Mouse (Mus musculus): Measurements from ENCODE around the gene Kat2b. TPM values are rescaled to one million over a fixed set of nuclear protein-coding genes. Genes with fewer than 3 reads are reported as not detected.

Kat2b gene
- total and polyA plus RNA-seq, 2 experiments from 2014 or later: 2.4 to 20.9 TPM

- H3K9ac ChIP-seq: no peak overlapping the region
Observed at GRCm38 (mm10) chr17:53542536-53542935, 24.1 kb upstream of the Kat2b start.

DNA sequence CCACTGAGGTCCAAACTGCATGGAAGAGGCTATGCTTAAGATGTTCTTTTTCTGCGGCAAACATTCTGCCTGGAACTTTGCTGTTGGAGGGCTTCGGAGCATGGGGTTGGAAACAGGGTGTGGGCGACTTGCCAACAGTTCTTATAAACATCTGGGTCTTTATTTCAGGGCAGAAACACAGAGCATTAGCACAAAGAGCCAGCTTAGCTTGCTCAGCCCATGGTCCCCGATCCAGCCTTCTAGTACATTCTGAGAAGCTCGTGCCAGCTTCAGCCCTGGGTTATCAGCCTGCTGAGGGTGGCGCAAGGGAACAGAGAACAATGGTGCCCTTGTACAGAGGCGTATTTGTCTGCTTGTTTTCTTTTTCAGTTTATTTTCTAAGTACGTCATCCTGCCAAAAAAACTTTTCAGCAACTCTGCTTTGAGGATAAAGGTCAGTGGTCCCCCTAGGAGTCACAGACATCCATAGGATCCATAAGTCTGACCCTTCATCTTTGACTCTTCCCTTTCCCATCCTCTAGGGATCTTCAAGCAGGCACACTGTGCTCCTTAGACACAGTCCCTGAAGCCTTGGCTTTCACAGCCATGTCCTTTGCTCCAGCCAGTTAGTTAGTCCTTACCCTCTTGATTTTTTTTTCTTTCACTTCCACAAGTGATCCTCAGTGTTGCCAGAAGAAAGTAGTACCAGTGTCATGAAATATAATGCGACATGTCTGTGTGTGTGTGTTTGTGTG is 22.9 kb upstream of the Kat2b start:
- H3K4me2 ChIP-seq (ENCODE audit: low read depth): no peak overlapping the region
- H3K27ac ChIP-seq (ENCODE audit: low read depth, low read length): no peak overlapping the region; the same call in 1 of the 2 replicates
- H3K4me3 ChIP-seq (ENCODE audit: low read depth, low read length): no peak overlapping the region
- no peaks in the 10 kb centered on the region for H3K4me1 ChIP-seq (ENCODE audit: insufficient read depth)
- DNase-seq: peak; percentile 36
- no peaks in the 10 kb centered on the region for H3K27me3 ChIP-seq (ENCODE audit: insufficient read depth, low read length)
- no peak overlapping the region for H3K9ac ChIP-seq
- WGBS: 41% methylated on average over 9 of the region's 9 CpGs
- H3K36me3 ChIP-seq (ENCODE audit: insufficient read depth): no peaks in the 10 kb centered on the region
- no peak for TF ChIP-seq CTCF (IDR thresholded peaks at IDR 0.05; ENCODE audit: low read depth)
- ATAC-seq: peak; percentile 88
- H3K9me3 ChIP-seq (ENCODE audit: low read length): no peaks in the 10 kb centered on the region

More at GRCm38 (mm10) chr17:53542536-53542935, 24.1 kb upstream of the Kat2b start:
- TF ChIP-seq CTCF (IDR thresholded peaks at IDR 0.05; ENCODE audit: low read depth): no peak
- Histone ChIP-seq H3K27ac (ENCODE audit: low read depth, low read length) (no peak overlapping the region), H3K36me3 (ENCODE audit: insufficient read depth) (no peaks in the 10 kb centered on the region), H3K27me3 (ENCODE audit: insufficient read depth, low read length) (no peaks in the 10 kb centered on the region), H3K4me1 (ENCODE audit: insufficient read depth) (no peaks in the 10 kb centered on the region), H3K9me3 (ENCODE audit: low read length) (no peaks in the 10 kb centered on the region), H3K4me3 (ENCODE audit: low read depth, low read length) (no peak overlapping the region), H3K4me2 (ENCODE audit: low read depth) (no peak overlapping the region)
- no peak for ATAC-seq
- 92% methylated on average over 4 of the region's 4 CpGs for WGBS
- DNase-seq: no peak

GRCm38 (mm10) chr17:53551306-53552299 is 15.1 kb upstream of the Kat2b start:
- no peak overlapping the region for H3K4me2 ChIP-seq (ENCODE audit: low read depth)
- H3K9ac ChIP-seq: no peak overlapping the region
- no peak overlapping the region for H3K4me3 ChIP-seq (ENCODE audit: low read depth, low read length)
- no peak for TF ChIP-seq CTCF (IDR thresholded peaks at IDR 0.05; ENCODE audit: low read depth)
- no peaks in the 10 kb centered on the region for H3K27me3 ChIP-seq (ENCODE audit: insufficient read depth, low read length)
- WGBS: 28% methylated on average over 8 of the region's 8 CpGs
- no peaks in the 10 kb centered on the region for H3K36me3 ChIP-seq (ENCODE audit: insufficient read depth)
- DNase-seq (peak; percentile 35), ATAC-seq (peak; percentile 95)
- no peaks in the 10 kb centered on the region for H3K9me3 ChIP-seq (ENCODE audit: low read length)
- H3K4me1 ChIP-seq (ENCODE audit: insufficient read depth): no peaks in the 10 kb centered on the region
- peak overlapping the region; percentile 70 for H3K27ac ChIP-seq (ENCODE audit: low read depth, low read length)

DNA sequence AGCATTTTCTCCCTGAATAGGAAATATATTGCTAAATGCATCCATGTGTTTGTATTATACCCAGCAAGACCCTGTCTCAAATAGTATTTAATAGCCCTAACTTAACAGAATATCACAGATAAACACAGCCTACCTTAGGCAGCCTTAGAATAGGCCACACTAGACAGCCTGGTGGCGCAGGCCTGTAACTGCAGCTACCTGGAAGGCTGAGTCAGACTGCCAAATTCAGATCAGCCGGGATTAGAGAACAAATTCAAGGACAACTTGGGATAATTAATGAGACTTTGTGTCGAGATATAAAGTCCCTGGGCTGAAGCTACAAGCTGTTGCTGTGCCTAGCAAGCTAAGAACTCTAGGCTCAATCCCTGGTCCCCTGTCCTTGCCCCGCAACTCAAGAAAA is 12.6 kb upstream of the Kat2b start:
- 53% methylated on average over 4 of the region's 4 CpGs for WGBS
- no peaks in the 10 kb centered on the region for H3K4me1 ChIP-seq (ENCODE audit: insufficient read depth)
- TF ChIP-seq CTCF (IDR thresholded peaks at IDR 0.05; ENCODE audit: low read depth): peak; percentile 42
- no peaks in the 10 kb centered on the region for H3K36me3 ChIP-seq (ENCODE audit: insufficient read depth)
- H3K27me3 ChIP-seq (ENCODE audit: insufficient read depth, low read length): no peaks in the 10 kb centered on the region
- ATAC-seq (no peak), DNase-seq (no peak)
- H3K4me2 ChIP-seq (ENCODE audit: low read depth): no peak overlapping the region
- no peaks in the 10 kb centered on the region for H3K9me3 ChIP-seq (ENCODE audit: low read length)
- no peak overlapping the region for H3K4me3 ChIP-seq (ENCODE audit: low read depth, low read length)
- H3K27ac ChIP-seq (ENCODE audit: low read depth, low read length): no peak overlapping the region
- no peak overlapping the region for H3K9ac ChIP-seq

DNA sequence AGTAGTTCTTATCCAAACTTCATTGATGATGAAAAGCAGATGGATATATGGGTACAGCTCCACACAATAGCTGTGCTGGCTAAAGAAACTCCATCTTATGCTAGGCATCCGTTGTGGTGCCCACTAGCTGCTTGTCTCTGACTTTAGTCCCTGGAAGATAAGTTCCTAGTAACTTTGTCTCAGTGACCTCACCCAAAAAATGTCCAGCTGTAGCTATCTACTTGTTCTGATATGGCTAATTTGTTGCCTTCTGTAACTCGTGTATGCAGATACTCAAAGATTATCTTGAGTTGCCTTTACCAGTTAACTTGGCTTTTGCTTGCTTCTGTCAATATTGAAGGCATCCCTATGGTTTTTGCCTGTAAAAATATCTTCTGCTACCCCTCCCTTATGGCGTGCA is 11.8 kb upstream of the Kat2b start:
- ATAC-seq: no peak
- 87% methylated on average over 3 of the region's 3 CpGs for WGBS
- no peak for TF ChIP-seq CTCF (IDR thresholded peaks at IDR 0.05; ENCODE audit: low read depth)

GRCm38 (mm10) chr17:53557443-53557842 is 9.2 kb upstream of the Kat2b start:
- Histone ChIP-seq H3K4me1 (ENCODE audit: insufficient read depth) (no peaks in the 10 kb centered on the region), H3K9me3 (ENCODE audit: low read length) (no peaks in the 10 kb centered on the region), H3K36me3 (ENCODE audit: insufficient read depth) (no peaks in the 10 kb centered on the region), H3K27ac (ENCODE audit: low read depth, low read length) (no peak overlapping the region), H3K4me2 (ENCODE audit: low read depth) (no peak overlapping the region), H3K9ac (no peak overlapping the region), H3K27me3 (ENCODE audit: insufficient read depth, low read length) (no peaks in the 10 kb centered on the region), H3K4me3 (ENCODE audit: low read depth, low read length) (no peak overlapping the region)
- WGBS: 49% methylated on average over 3 of the region's 3 CpGs
- no peak for TF ChIP-seq CTCF (IDR thresholded peaks at IDR 0.05; ENCODE audit: low read depth)
- ATAC-seq (no peak), DNase-seq (no peak)

More for the DNA sequence above, 11.8 kb upstream of the Kat2b start:
- no peak overlapping the region for H3K4me3 ChIP-seq (ENCODE audit: low read depth, low read length)
- H3K36me3 ChIP-seq (ENCODE audit: insufficient read depth): no peaks in the 10 kb centered on the region
- no peak overlapping the region for H3K27ac ChIP-seq (ENCODE audit: low read depth, low read length)
- H3K9me3 ChIP-seq (ENCODE audit: low read length): no peaks in the 10 kb centered on the region
- no peaks in the 10 kb centered on the region for H3K4me1 ChIP-seq (ENCODE audit: insufficient read depth)
- H3K27me3 ChIP-seq (ENCODE audit: insufficient read depth, low read length): no peaks in the 10 kb centered on the region
- H3K9ac ChIP-seq: no peak overlapping the region
- DNase-seq: no peak
- no peak overlapping the region for H3K4me2 ChIP-seq (ENCODE audit: low read depth)

- no peak for DNase-seq
- Histone ChIP-seq H3K4me1 (ENCODE audit: insufficient read depth) (no peaks in the 10 kb centered on the region), H3K36me3 (ENCODE audit: insufficient read depth) (no peaks in the 10 kb centered on the region), H3K4me3 (ENCODE audit: low read depth, low read length) (no peak overlapping the region), H3K27me3 (ENCODE audit: insufficient read depth, low read length) (no peaks in the 10 kb centered on the region), H3K9me3 (ENCODE audit: low read length) (no peaks in the 10 kb centered on the region), H3K4me2 (ENCODE audit: low read depth) (no peak overlapping the region), H3K27ac (ENCODE audit: low read depth, low read length) (no peak overlapping the region), H3K9ac (no peak overlapping the region)
- WGBS: 91% methylated on average over 5 of the region's 5 CpGs
- no peak for TF ChIP-seq CTCF (IDR thresholded peaks at IDR 0.05; ENCODE audit: low read depth)
- ATAC-seq: no peak
Observed at GRCm38 (mm10) chr17:53559646-53560045, 7.0 kb upstream of the Kat2b start.

All from forebrain, postnatal 0 days (tissue).